Mouse (Mus musculus) intestine, embryonic 16.5 days (tissue): Measurements from ENCODE around the gene Reep3. TPM values are rescaled to one million over a fixed set of nuclear protein-coding genes. Genes with fewer than 3 reads are reported as not detected.
A peak's percentile ranks its signal among the peaks of the same experiment; 100 is the strongest.

Experiments used
- ATAC-seq: fragments of 200-750 bp; cut with Nextera tagmentation; 2 replicates; pipeline ENCODE4 v1.8.0; 2017; ENCODE audit warnings: moderate TSS enrichment, moderate library complexity
- H3K27ac ChIP-seq: fragments of 300-500 bp; sonication (generic); 2 replicates; pipeline ENCODE4 v1.5.1; 2014; ENCODE audit warnings: mild to moderate bottlenecking, low read length
- H3K27me3 ChIP-seq: fragments of 300-500 bp; sonication (generic); replicated peaks from 2 replicates; pipeline ENCODE4 v1.6.1; 2014; ENCODE audit warnings: low read length, control low read depth, mixed read lengths; ENCODE audit not compliant: control insufficient read depth, insufficient read depth
- H3K36me3 ChIP-seq: fragments of 300-500 bp; sonication (generic); 2 replicates; pipeline ENCODE4 v1.6.1; 2014; ENCODE audit warnings: low read length, control low read depth; ENCODE audit not compliant: control insufficient read depth, insufficient read depth
- H3K4me1 ChIP-seq: fragments of 300-500 bp; sonication (generic); 2 replicates; pipeline ENCODE4 v1.6.1; 2014; ENCODE audit warnings: low read length, control low read depth, mixed read lengths; ENCODE audit not compliant: control insufficient read depth, insufficient read depth
- H3K4me2 ChIP-seq: fragments of 300-500 bp; sonication (generic); 2 replicates; pipeline ENCODE4 v1.6.1; 2014; ENCODE audit warnings: low read depth, low read length, control low read depth
- H3K4me3 ChIP-seq: fragments of 300-500 bp; sonication (generic); 2 replicates; pipeline ENCODE4 v1.5.1; 2014; ENCODE audit warnings: mild to moderate bottlenecking, low read length
- H3K9ac ChIP-seq: fragments of 300-500 bp; sonication (generic); 2 replicates; pipeline ENCODE4 v1.6.1; 2014; ENCODE audit warnings: low read depth, low read length
- H3K9me3 ChIP-seq: fragments of 300-500 bp; sonication (generic); 2 replicates; pipeline ENCODE4 v1.6.1; 2016; ENCODE audit warnings: low read length, control low read depth; ENCODE audit not compliant: control insufficient read depth
- WGBS: fragments of 180-500 bp; shearing (Covaris S2); extraction: QIAGEN DNeasy Blood & Tissue Kit; methylation state at CpG from one replicate; pipeline ENCODE4 v1.1.7; 2014; 5-methylcytosine and 5-hydroxymethylcytosine counted together
- polyA plus RNA-seq: library from polyadenylated mRNA; unstranded; fragments of >200 nt; fragmentation: Nextera tagmentation; extraction: Ambion mirVana; gene quantifications from 2 replicates; pipeline ENCODE4 v1.2.1, GENCODE M21; 2015

Gene Reep3
- polyA plus RNA-seq, 1 experiment from 2014 or later: 36.2 TPM

GRCm38 (mm10) chr10:67051466-67051865, 45.3 kb downstream of the Reep3 start:
- no peak overlapping the region for H3K4me3 ChIP-seq
- no peak overlapping the region for H3K4me2 ChIP-seq
- peaks cover 20% of the 10 kb centered on the region for H3K4me1 ChIP-seq
- no peaks in the 10 kb centered on the region for H3K9me3 ChIP-seq
- no peak overlapping the region for H3K9ac ChIP-seq
- no peak overlapping the region for H3K27ac ChIP-seq
- H3K27me3 ChIP-seq: no peaks in the 10 kb centered on the region
- WGBS: 78% methylated on average over 5 of the region's 5 CpGs
- no peaks in the 10 kb centered on the region for H3K36me3 ChIP-seq
- ATAC-seq: no peak

GRCm38 (mm10) chr10:67050766-67051165, 46.0 kb downstream of the Reep3 start:
- H3K36me3 ChIP-seq: no peaks in the 10 kb centered on the region
- H3K27me3 ChIP-seq: no peaks in the 10 kb centered on the region
- no peak overlapping the region for H3K9ac ChIP-seq
- 75% methylated on average over 6 of the region's 7 CpGs for WGBS
- no peaks in the 10 kb centered on the region for H3K9me3 ChIP-seq
- peaks cover 13% of the 10 kb centered on the region for H3K4me1 ChIP-seq
- no peak overlapping the region for H3K4me2 ChIP-seq
- no peak for ATAC-seq
- no peak overlapping the region for H3K27ac ChIP-seq
- H3K4me3 ChIP-seq: no peak overlapping the region

DNA sequence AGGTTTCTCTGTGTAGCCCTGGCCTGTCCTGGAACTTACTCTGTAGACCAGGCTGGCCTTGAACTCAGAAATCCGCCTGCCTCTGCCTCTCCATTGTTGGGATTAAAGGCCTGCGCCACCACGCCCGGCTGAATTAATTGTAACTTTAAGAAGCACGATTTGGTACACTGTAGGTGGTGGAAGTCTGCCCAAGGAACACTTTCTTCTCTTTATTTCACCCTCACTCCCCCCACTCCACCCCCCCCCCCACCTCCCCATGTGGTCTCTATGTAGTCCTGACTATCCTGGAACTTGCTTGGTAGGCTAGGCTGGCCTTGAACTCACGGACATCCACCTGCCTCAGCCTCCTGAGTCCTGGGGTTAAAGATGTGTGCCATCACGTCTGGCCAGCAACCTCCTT, 47.1 kb downstream of the Reep3 start:
- H3K4me3 ChIP-seq: no peak overlapping the region
- no peak overlapping the region for H3K9ac ChIP-seq
- 95% methylated on average over 7 of the region's 7 CpGs for WGBS
- no peaks in the 10 kb centered on the region for H3K27me3 ChIP-seq
- peaks cover 14% of the 10 kb centered on the region for H3K4me1 ChIP-seq
- H3K27ac ChIP-seq: no peak overlapping the region
- no peak for ATAC-seq
- H3K9me3 ChIP-seq: no peaks in the 10 kb centered on the region
- no peaks in the 10 kb centered on the region for H3K36me3 ChIP-seq
- no peak overlapping the region for H3K4me2 ChIP-seq

- Histone ChIP-seq H3K27ac (no peak overlapping the region), H3K9me3 (no peaks in the 10 kb centered on the region), H3K4me3 (no peak overlapping the region), H3K4me1 (peaks cover 17% of the 10 kb centered on the region), H3K4me2 (no peak overlapping the region), H3K27me3 (no peaks in the 10 kb centered on the region), H3K36me3 (no peaks in the 10 kb centered on the region), H3K9ac (no peak overlapping the region)
- no peak for ATAC-seq
- WGBS: 84% methylated on average over 13 of the region's 13 CpGs
Observed at GRCm38 (mm10) chr10:67048871-67049615, 47.7 kb downstream of the Reep3 start.

GRCm38 (mm10) chr10:67047712-67048645, 48.8 kb downstream of the Reep3 start:
- Histone ChIP-seq H3K9ac (no peak overlapping the region), H3K4me2 (no peak overlapping the region), H3K36me3 (no peaks in the 10 kb centered on the region), H3K4me3 (no peak overlapping the region), H3K9me3 (no peaks in the 10 kb centered on the region), H3K27me3 (no peaks in the 10 kb centered on the region), H3K27ac (0 out of 2 replicates have a peak overlapping the region, but pooled peaks have one; percentile 17), H3K4me1 (peaks cover 14% of the 10 kb centered on the region)
- no peak for ATAC-seq
- WGBS: 71% methylated on average over 18 of the region's 18 CpGs

- no peak overlapping the region for H3K27ac ChIP-seq
- no peaks in the 10 kb centered on the region for H3K9me3 ChIP-seq
- H3K4me2 ChIP-seq: no peak overlapping the region
- no peak for ATAC-seq
- H3K4me1 ChIP-seq: peaks cover 15% of the 10 kb centered on the region
- H3K4me3 ChIP-seq: no peak overlapping the region
- WGBS: 67% methylated on average over 12 of the region's 12 CpGs
- H3K36me3 ChIP-seq: no peaks in the 10 kb centered on the region
- no peak overlapping the region for H3K9ac ChIP-seq
- H3K27me3 ChIP-seq: no peaks in the 10 kb centered on the region
Observed at GRCm38 (mm10) chr10:67045192-67045899, 51.4 kb downstream of the Reep3 start.

GRCm38 (mm10) chr10:67044346-67044745, 52.4 kb downstream of the Reep3 start:
- Histone ChIP-seq H3K36me3 (no peaks in the 10 kb centered on the region), H3K9ac (no peak overlapping the region), H3K9me3 (no peaks in the 10 kb centered on the region), H3K27ac (no peak overlapping the region), H3K27me3 (no peaks in the 10 kb centered on the region), H3K4me2 (no peak overlapping the region), H3K4me1 (peaks cover 15% of the 10 kb centered on the region), H3K4me3 (no peak overlapping the region)
- WGBS: 41% methylated on average over 5 of the region's 5 CpGs
- no peak for ATAC-seq

GRCm38 (mm10) chr10:67043236-67043635, 53.5 kb downstream of the Reep3 start:
- WGBS: 86% methylated on average over 7 of the region's 7 CpGs

GRCm38 (mm10) chr10:67040410-67040809, 56.3 kb downstream of the Reep3 start:
- peak; percentile 80 for ATAC-seq
- Histone ChIP-seq H3K4me2 (no peak overlapping the region), H3K36me3 (no peaks in the 10 kb centered on the region), H3K4me1 (peaks cover 8% of the 10 kb centered on the region; the same call in 1 of the 2 replicates), H3K27ac (no peak overlapping the region), H3K4me3 (no peak overlapping the region), H3K9me3 (no peaks in the 10 kb centered on the region), H3K9ac (no peak overlapping the region), H3K27me3 (no peaks in the 10 kb centered on the region)
- WGBS: 79% methylated on average over 3 of the region's 3 CpGs

More at GRCm38 (mm10) chr10:67043236-67043635, 53.5 kb downstream of the Reep3 start:
- peaks cover 14% of the 10 kb centered on the region for H3K4me1 ChIP-seq
- no peak overlapping the region for H3K27ac ChIP-seq
- no peak overlapping the region for H3K4me2 ChIP-seq
- no peaks in the 10 kb centered on the region for H3K27me3 ChIP-seq
- ATAC-seq: no peak
- H3K9ac ChIP-seq: no peak overlapping the region
- no peaks in the 10 kb centered on the region for H3K9me3 ChIP-seq
- no peaks in the 10 kb centered on the region for H3K36me3 ChIP-seq
- H3K4me3 ChIP-seq: no peak overlapping the region
